Mouse (Mus musculus): Measurements from ENCODE around the gene Cdk9.

DNA sequence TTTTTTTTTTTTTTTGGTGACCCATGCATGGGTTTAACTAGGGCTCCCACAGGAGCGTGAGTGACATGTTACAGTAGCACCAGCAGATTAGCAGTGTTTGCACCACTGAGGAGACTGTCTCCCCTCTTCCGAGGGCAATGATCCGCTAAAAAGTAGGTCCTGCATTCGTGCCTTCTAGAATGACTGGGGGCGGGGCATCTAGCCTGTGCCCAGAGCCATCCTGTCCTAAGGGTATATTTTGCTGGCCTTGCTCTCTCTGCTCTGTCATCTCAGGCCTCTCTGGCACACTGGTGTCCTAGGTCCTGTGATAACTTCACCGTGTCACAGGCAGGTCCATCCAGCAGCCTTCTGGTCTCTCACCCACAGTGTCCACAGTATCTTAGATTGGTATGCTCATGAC lies 13.2 kb downstream of the Cdk9 start:
- TF ChIP-seq CTCF (IDR thresholded peaks at IDR 0.05; ENCODE audit: borderline replicate concordance, extremely low read depth, insufficient read depth, insufficient read length) (no peak), POLR2A (IDR thresholded peaks at IDR 0.05; ENCODE audit: borderline replicate concordance, extremely low read depth, insufficient read depth, insufficient read length, poor library complexity, severe bottlenecking) (no peak)
